Mouse (Mus musculus): Measurements from ENCODE around the gene Map2. TPM values are rescaled to one million over a fixed set of nuclear protein-coding genes. Genes with fewer than 3 reads are reported as not detected.

The Map2 gene
- polyA plus RNA-seq, 1 experiment from 2014 or later = 28.3 TPM

DNA sequence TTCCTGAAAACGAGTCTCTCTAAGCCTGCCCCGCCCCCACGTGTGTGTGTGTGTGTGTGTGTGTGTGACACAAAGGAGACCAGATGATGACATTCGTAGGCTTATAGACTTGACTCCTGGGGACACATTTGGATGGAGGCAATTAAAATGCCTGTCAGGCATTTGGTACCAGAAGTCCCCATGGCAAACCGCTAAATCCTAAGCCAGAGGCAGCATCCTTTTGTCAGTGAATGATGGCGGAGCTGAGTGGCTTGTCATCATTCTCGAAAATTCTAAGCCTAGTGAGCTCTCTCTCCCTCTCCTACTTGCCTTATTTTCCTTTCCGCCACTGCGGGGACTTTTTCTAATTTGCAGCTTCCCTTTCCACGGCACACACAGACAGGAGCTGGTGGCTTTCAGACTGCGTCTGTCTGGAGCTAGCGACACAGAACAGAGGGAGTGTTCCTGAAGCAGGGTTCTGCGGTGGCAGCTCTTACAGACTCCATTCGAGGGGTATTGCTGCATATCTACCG is 146.6 kb downstream of the Map2 start:
- Histone ChIP-seq H3K27me3 (no peaks in the 10 kb centered on the region), H3K4me1 (replicated peaks) (peaks cover 17% of the 10 kb centered on the region), H3K36me3 (no peaks in the 10 kb centered on the region), H3K9me3 (no peaks in the 10 kb centered on the region), H3K4me3 (replicated peaks) (peak overlapping the region; percentile 12), H3K4me2 (peak overlapping the region; percentile 43), H3K27ac (no peak overlapping the region), H3K9ac (replicated peaks) (0 out of 2 replicates have a peak overlapping the region, but pooled peaks have one; percentile 31)
- ATAC-seq (ENCODE audit: insufficient number of reproducible peaks, insufficient read depth, low FRiP score, low TSS enrichment, low read depth) = no peak
- WGBS = 43% methylated on average over 15 of the region's 15 CpGs

DNA sequence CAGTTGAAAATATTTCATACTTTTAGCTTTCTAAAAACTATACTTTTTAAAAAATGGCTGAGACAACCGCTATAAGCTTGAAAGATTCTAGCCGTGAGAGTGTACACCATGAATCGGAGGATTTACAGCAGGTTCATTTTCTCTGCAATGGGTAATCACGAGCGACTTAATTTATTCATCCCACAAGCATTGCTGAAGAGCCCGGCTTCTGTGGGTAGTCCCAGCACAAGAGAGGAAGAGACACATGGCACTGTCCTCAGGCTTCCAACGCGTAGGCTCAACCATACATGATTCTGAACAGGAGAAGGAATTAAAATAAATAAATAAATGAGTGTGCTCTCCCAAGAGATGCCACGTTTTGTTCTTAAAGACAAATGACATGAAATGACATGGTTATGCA is 148.4 kb downstream of the Map2 start:
- WGBS = 90% methylated on average over 9 of the region's 9 CpGs
- Histone ChIP-seq H3K9ac (replicated peaks) (no peak overlapping the region), H3K4me2 (no peak overlapping the region)

DNA sequence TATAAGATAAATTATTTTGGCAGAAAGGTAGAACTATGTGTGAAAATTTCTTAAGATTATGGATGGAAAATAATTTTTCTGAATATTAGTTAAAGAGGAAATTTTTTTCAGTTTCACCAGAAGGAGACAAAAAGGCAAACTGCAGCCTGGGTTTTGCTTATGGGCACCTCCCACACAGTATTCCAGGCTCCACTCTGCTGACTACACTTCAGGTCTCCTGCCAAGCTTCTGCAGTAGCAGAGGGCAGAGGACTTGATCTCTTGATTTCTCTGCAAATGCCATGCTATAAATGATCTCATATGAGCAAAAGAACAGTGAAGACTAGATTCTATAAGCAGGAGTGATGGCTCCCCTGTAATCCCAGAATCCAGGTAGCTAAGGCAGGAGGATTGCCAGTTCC is 149.9 kb downstream of the Map2 start:
- Histone ChIP-seq H3K9ac (replicated peaks) (no peak overlapping the region), H3K4me1 (replicated peaks) (peaks cover 17% of the 10 kb centered on the region), H3K4me3 (replicated peaks) (no peak overlapping the region), H3K27ac (no peak overlapping the region), H3K36me3 (no peaks in the 10 kb centered on the region), H3K9me3 (no peaks in the 10 kb centered on the region), H3K4me2 (no peak overlapping the region), H3K27me3 (no peaks in the 10 kb centered on the region)
- no peak for ATAC-seq (ENCODE audit: insufficient number of reproducible peaks, insufficient read depth, low FRiP score, low TSS enrichment, low read depth)

More for the DNA sequence above, 148.4 kb downstream of the Map2 start:
- no peak for ATAC-seq (ENCODE audit: insufficient number of reproducible peaks, insufficient read depth, low FRiP score, low TSS enrichment, low read depth)
- no peaks in the 10 kb centered on the region for H3K9me3 ChIP-seq
- H3K4me3 ChIP-seq (replicated peaks) = no peak overlapping the region
- H3K4me1 ChIP-seq (replicated peaks) = peaks cover 17% of the 10 kb centered on the region
- no peaks in the 10 kb centered on the region for H3K27me3 ChIP-seq
- H3K36me3 ChIP-seq = no peaks in the 10 kb centered on the region
- no peak overlapping the region for H3K27ac ChIP-seq

DNA sequence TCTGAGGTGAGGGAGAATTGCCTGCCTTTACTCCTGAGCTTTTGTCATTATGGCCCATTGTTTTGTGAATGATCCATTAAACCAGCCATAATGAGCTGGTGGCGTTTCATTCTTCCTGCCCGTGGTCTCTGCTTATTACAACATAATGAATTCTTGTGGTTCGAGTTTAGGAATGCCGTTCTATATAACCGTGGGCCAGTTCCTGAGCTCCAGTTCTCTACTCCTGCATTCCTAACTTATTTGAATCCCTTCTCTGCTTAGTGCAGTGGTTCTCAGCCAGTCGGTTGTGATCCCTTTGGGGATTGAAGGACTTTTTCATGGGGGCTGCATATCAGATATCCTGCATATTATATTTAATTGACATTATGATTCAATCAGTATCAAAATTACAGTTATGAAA is 153.9 kb downstream of the Map2 start:
- no peak overlapping the region for H3K4me3 ChIP-seq (replicated peaks)
- H3K27me3 ChIP-seq = no peaks in the 10 kb centered on the region
- H3K9ac ChIP-seq (replicated peaks) = no peak overlapping the region
- H3K4me1 ChIP-seq (replicated peaks) = 0 out of 2 replicates have a peak, but pooled peaks cover 3% of the 10 kb centered on the region
- no peak overlapping the region for H3K4me2 ChIP-seq
- no peaks in the 10 kb centered on the region for H3K9me3 ChIP-seq
- no peak overlapping the region for H3K27ac ChIP-seq
- no peaks in the 10 kb centered on the region for H3K36me3 ChIP-seq
- WGBS = 19% methylated on average over 6 of the region's 6 CpGs
- ATAC-seq (ENCODE audit: insufficient number of reproducible peaks, insufficient read depth, low FRiP score, low TSS enrichment, low read depth) = no peak; the same call in 1 of the 2 replicates

DNA sequence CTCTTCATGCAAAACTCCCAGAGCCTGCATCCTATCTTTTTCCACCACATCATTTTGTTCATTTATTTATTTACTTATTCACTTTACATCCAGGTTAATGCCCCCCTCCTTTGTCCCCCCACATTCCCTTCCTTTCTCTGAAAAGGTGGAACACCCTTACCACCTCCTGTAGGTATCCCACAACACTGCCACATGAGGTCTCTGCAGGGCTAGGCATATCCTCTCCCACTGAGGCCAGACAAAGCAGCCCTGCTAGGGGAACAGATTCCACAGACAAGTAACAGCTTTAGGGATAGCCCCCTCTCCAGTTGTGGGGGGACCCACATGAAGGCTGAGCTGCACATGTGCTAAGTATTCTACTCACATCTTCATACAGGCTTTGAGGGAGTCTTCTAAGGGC is 154.5 kb downstream of the Map2 start:
- 0 out of 2 replicates have a peak, but pooled peaks have one; percentile 56 for ATAC-seq (ENCODE audit: insufficient number of reproducible peaks, insufficient read depth, low FRiP score, low TSS enrichment, low read depth)
- H3K9ac ChIP-seq (replicated peaks) = no peak overlapping the region
- H3K4me3 ChIP-seq (replicated peaks) = no peak overlapping the region
- no peaks in the 10 kb centered on the region for H3K9me3 ChIP-seq
- H3K36me3 ChIP-seq = no peaks in the 10 kb centered on the region
- H3K4me1 ChIP-seq (replicated peaks) = 0 out of 2 replicates have a peak, but pooled peaks cover 3% of the 10 kb centered on the region
- no peak overlapping the region for H3K27ac ChIP-seq
- H3K4me2 ChIP-seq = no peak overlapping the region
- H3K27me3 ChIP-seq = no peaks in the 10 kb centered on the region

DNA sequence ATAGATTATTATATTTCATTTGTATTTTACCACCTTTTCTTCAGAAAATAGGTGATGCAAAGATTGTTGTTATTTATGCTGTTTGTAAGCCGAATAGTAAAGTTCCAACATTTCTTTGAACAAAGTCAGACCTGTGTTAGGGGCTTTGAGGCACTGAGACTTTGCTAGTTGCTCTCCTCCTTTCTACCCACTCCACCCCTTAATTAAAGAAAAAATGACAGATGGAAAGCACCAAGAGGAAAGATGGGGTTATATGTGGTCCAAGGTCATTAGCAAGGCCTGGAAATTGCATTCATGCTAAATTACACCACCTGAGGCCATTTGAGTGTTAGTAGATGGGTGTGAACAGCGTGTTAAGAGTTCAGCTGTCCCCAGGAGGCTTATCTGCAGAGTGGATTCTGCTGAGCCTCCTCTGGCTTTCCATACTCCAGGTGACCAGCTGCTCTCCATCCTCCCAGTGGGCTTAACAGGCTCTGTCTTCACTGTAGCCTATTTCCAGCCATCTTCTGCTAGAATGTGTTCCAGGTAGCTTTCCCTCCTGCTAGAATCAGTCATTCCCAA is 160.7 kb downstream of the Map2 start:
- ATAC-seq (ENCODE audit: insufficient number of reproducible peaks, insufficient read depth, low FRiP score, low TSS enrichment, low read depth) = no peak
- Histone ChIP-seq H3K9me3 (no peaks in the 10 kb centered on the region), H3K4me3 (replicated peaks) (no peak overlapping the region), H3K36me3 (no peaks in the 10 kb centered on the region), H3K27ac (no peak overlapping the region), H3K4me2 (no peak overlapping the region), H3K27me3 (no peaks in the 10 kb centered on the region), H3K4me1 (replicated peaks) (0 out of 2 replicates have a peak, but pooled peaks cover 2% of the 10 kb centered on the region), H3K9ac (replicated peaks) (no peak overlapping the region)
- WGBS = 64% methylated on average over 2 of the region's 2 CpGs

DNA sequence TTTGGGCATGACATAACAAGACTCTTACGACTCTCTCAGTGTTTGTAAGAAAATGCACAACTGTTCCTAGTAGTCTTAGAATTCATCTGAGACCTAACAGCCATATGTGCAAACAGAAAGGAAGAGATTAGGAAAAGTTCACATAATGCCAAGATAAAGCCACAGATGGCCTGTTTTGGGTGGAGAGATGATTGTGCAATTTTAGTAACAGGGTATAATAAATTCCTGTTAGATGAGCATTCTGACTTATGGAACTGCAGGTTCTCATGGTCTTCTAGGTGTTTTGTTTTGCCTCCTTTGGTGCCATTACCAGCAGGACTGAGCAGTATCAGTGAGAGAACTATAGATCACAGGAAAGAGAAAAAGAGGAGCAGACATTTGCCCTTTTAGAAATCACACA is 164.1 kb downstream of the Map2 start:
- H3K27me3 ChIP-seq = no peaks in the 10 kb centered on the region
- H3K9me3 ChIP-seq = no peaks in the 10 kb centered on the region
- ATAC-seq (ENCODE audit: insufficient number of reproducible peaks, insufficient read depth, low FRiP score, low TSS enrichment, low read depth) = no peak
- no peaks in the 10 kb centered on the region for H3K4me1 ChIP-seq (replicated peaks)
- 88% methylated on average over 1 of the region's 1 CpGs for WGBS
- H3K27ac ChIP-seq = no peak overlapping the region
- no peaks in the 10 kb centered on the region for H3K36me3 ChIP-seq
- no peak overlapping the region for H3K4me2 ChIP-seq
- no peak overlapping the region for H3K9ac ChIP-seq (replicated peaks)
- H3K4me3 ChIP-seq (replicated peaks) = no peak overlapping the region

DNA sequence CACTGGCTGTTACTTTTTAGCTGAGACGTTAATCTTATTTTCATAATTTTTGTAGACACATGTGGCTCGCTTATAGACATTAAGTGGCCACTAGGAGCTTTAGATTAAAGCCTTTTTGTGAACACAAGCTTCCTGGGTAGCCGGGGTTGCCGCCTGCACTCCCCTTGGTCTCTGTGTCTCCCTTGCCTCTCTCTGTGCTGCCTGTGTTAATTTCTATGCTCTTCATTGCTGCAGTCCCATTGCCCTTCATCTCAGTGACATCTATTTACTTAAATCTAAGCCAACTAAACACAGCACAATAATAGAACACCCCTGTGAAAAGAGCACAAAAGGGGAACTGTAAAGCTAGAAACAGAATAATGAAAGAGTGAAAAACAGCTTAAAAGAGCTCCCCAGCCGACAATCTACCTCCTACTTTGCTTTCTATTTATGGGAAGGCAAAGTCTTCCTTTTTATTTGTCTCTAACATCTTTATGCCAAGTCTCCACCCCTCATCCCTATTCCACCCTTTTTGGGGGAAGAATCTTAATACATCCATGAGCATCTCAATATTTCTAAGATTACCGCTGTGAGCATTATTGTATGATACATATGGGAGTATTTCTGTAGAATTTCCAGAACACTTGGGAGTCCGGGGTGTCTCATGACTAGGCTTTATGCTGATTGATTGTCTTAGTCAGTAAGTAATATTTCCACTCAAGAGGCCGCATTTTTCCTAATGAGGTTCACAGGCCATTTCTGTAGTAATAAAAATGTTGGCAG is 173.5 kb downstream of the Map2 start:
- no peak overlapping the region for H3K27ac ChIP-seq

DNA sequence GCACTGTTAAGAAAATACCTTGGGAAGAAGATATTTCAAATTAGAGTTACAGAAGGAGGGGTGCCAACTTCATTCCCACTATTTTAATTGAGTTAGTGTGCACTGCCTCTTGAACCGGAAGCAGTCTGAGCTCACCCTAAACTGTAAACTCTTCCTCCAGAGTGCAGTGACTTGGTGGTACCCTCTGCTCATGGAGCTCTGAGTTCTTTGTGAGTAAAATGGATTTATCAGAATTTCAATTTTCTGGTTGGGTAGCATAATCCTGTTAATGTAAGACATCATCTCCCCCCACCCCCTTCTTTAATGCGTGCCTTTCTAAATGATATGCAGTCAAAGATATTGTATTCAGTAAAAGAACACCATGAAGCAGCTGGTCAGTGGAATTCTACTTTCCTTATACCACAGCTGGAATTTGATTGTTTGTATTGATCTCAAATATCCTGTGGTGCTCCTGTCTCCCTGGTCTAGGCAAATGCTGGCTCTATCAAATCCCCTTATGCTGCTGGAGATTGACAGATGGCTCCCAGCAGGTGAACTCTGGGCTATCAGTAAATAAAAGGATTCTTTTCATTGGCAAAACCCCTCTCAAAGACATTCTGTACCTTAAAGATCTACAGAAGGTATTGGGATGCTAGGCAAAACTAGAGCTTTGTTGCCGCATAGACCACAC is 174.2 kb downstream of the Map2 start:
- H3K27me3 ChIP-seq = no peaks in the 10 kb centered on the region
- H3K9ac ChIP-seq (replicated peaks) = no peak overlapping the region
- H3K27ac ChIP-seq = no peak overlapping the region
- no peak for ATAC-seq (ENCODE audit: insufficient number of reproducible peaks, insufficient read depth, low FRiP score, low TSS enrichment, low read depth)
- H3K36me3 ChIP-seq = no peaks in the 10 kb centered on the region
- no peaks in the 10 kb centered on the region for H3K9me3 ChIP-seq
- no peak overlapping the region for H3K4me2 ChIP-seq
- no peak overlapping the region for H3K4me3 ChIP-seq (replicated peaks)
- whole genome bisulfite sequencing = 73% methylated on average over 3 of the region's 3 CpGs
- peaks cover 9% of the 10 kb centered on the region; the same call in 1 of the 2 replicates for H3K4me1 ChIP-seq (replicated peaks)

More for the DNA sequence above, 173.5 kb downstream of the Map2 start:
- no peak overlapping the region for H3K4me2 ChIP-seq
- H3K4me1 ChIP-seq (replicated peaks) = peaks cover 9% of the 10 kb centered on the region; the same call in 1 of the 2 replicates
- no peaks in the 10 kb centered on the region for H3K36me3 ChIP-seq
- no peaks in the 10 kb centered on the region for H3K9me3 ChIP-seq
- no peak overlapping the region for H3K9ac ChIP-seq (replicated peaks)
- no peaks in the 10 kb centered on the region for H3K27me3 ChIP-seq
- no peak overlapping the region for H3K4me3 ChIP-seq (replicated peaks)
- no peak for ATAC-seq (ENCODE audit: insufficient number of reproducible peaks, insufficient read depth, low FRiP score, low TSS enrichment, low read depth)
- WGBS = 52% methylated on average over 8 of the region's 8 CpGs

DNA sequence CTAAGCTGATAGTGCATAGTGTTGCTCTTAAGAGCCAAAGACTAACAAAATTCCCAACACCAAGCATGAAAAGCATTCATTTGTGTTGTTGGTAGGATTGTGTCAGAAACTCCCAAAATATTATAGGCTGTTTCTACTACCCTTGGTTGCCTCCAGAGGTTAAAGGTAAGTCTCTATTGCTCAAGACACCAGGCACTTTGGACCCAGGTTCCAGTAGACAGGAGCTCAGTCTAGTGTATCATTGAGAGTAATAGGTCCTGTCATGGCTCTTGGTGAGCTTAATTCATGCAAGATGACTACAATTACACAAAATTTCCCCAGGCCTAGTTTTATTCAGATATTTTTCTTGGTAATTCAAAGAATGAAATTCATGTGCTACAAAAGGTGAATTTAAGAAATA is 176.3 kb downstream of the Map2 start:
- Histone ChIP-seq H3K27me3 (no peaks in the 10 kb centered on the region), H3K36me3 (no peaks in the 10 kb centered on the region), H3K27ac (no peak overlapping the region), H3K4me2 (no peak overlapping the region), H3K4me1 (replicated peaks) (peaks cover 9% of the 10 kb centered on the region; the same call in 1 of the 2 replicates), H3K9ac (replicated peaks) (no peak overlapping the region), H3K9me3 (no peaks in the 10 kb centered on the region), H3K4me3 (replicated peaks) (no peak overlapping the region)
- no peak for ATAC-seq (ENCODE audit: insufficient number of reproducible peaks, insufficient read depth, low FRiP score, low TSS enrichment, low read depth)

DNA sequence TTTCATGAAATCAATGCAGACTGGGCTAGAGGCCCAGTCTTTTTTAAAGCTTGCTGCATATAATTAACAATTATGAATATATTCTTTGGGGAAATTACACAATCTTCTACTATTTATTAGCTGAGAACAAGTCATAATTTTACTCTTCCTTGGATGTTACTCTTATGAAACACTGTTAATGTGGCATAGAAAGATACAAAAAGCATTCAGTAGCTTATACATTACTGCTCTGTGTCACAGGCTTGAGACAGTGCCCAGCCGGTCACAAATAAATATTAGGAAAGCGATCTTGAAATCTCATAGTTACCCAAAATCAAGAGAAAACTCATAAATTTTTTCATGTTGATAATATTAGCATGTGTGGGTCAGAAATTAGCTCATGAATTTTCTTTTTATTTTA is 186.7 kb downstream of the Map2 start:
- ATAC-seq (ENCODE audit: insufficient number of reproducible peaks, insufficient read depth, low FRiP score, low TSS enrichment, low read depth) = no peak
- H3K4me1 ChIP-seq (replicated peaks) = no peaks in the 10 kb centered on the region
- H3K27me3 ChIP-seq = no peaks in the 10 kb centered on the region
- no peaks in the 10 kb centered on the region for H3K36me3 ChIP-seq
- no peak overlapping the region for H3K4me3 ChIP-seq (replicated peaks)
- H3K27ac ChIP-seq = no peak overlapping the region
- no peak overlapping the region for H3K9ac ChIP-seq (replicated peaks)
- no peaks in the 10 kb centered on the region for H3K9me3 ChIP-seq
- no peak overlapping the region for H3K4me2 ChIP-seq
- WGBS = 82% methylated on average over 2 of the region's 2 CpGs
